Comparison of ENCODE assay signal across 34 mouse cellular contexts in genomic region chr13:44559178-44559565, GRCm38 (mm10).
"Had no signal": no experiment of that assay in that cellular context is flagged by ENCODE, and none has a peak within 500 bp of the region (broad histone marks: within the 10 kb centered on the region; RNA-seq: fewer than 3 reads in every experiment).

No protein-coding gene starts in this region.

- ATAC-seq: hindbrain, embryonic 16.5 days; hindbrain, postnatal 0 days; inflammation-experienced regulatory T-cells, adult 6 months; intestine, embryonic 15.5 days; intestine, embryonic 16.5 days; intestine, postnatal 0 days had no signal

- H3K36me3 ChIP-seq: heart, embryonic 12.5 days; heart, embryonic 13.5 days; heart, embryonic 15.5 days; hindbrain, embryonic 10.5 days; hindbrain, embryonic 12.5 days; hindbrain, embryonic 13.5 days; hindbrain, embryonic 15.5 days; intestine, embryonic 15.5 days; kidney, embryonic 15.5 days had no signal

- H3K27me3 ChIP-seq: heart, embryonic 12.5 days; heart, embryonic 13.5 days; heart, embryonic 15.5 days; hindbrain, embryonic 12.5 days; hindbrain, embryonic 13.5 days; hindbrain, embryonic 15.5 days; intestine, embryonic 15.5 days; kidney, embryonic 15.5 days had no signal

- H3K9ac ChIP-seq: heart, embryonic 12.5 days; heart, embryonic 13.5 days; heart, embryonic 15.5 days; hindbrain, embryonic 12.5 days; hindbrain, embryonic 13.5 days; hindbrain, embryonic 14.5 days; hindbrain, embryonic 15.5 days; intestine, embryonic 15.5 days; kidney, embryonic 15.5 days had no signal

- H3K27ac ChIP-seq: heart, embryonic 13.5 days; heart, embryonic 15.5 days; hindbrain, embryonic 10.5 days; hindbrain, embryonic 12.5 days; hindbrain, embryonic 13.5 days; hindbrain, embryonic 14.5 days; hindbrain, embryonic 15.5 days; hindbrain, postnatal 0 days; intestine, embryonic 15.5 days; kidney, embryonic 15.5 days; kidney, postnatal 0 days; layer of hippocampus, adult 2 months; left cerebral cortex, adult 2 months had no signal

- H3K4me3 ChIP-seq: heart, embryonic 12.5 days; heart, embryonic 13.5 days; heart, embryonic 15.5 days; hindbrain, embryonic 10.5 days; hindbrain, embryonic 12.5 days; hindbrain, embryonic 13.5 days; hindbrain, embryonic 15.5 days; intestine, embryonic 15.5 days; kidney, embryonic 15.5 days; layer of hippocampus, adult 2 months; left cerebral cortex, adult 2 months had no signal

- H3K4me2 ChIP-seq: heart, embryonic 11.5 days; heart, embryonic 12.5 days; heart, embryonic 13.5 days; heart, embryonic 15.5 days; hindbrain, embryonic 12.5 days; hindbrain, embryonic 13.5 days; hindbrain, embryonic 14.5 days; hindbrain, embryonic 15.5 days; intestine, embryonic 15.5 days; kidney, embryonic 15.5 days had no signal

- H3K4me1 ChIP-seq: heart, embryonic 13.5 days; heart, embryonic 15.5 days; hindbrain, embryonic 10.5 days; hindbrain, embryonic 12.5 days; hindbrain, embryonic 13.5 days; hindbrain, embryonic 15.5 days; intestine, embryonic 15.5 days had no signal

- H3K9me3 ChIP-seq: heart, embryonic 12.5 days; heart, embryonic 13.5 days; heart, embryonic 15.5 days; hindbrain, embryonic 10.5 days; hindbrain, embryonic 12.5 days; hindbrain, embryonic 13.5 days; hindbrain, embryonic 15.5 days; intestine, embryonic 15.5 days; kidney, embryonic 15.5 days had no signal

- DNase-seq: heart, postnatal 10 days; heart, postnatal 14 days; heart, postnatal 36 days; heart, postnatal 4 days; kidney, adult 11 months; kidney, adult 18-20 months; kidney, adult 2 months; kidney, adult 8-10 months; kidney, adult 9 months; kidney, postnatal 10 days; kidney, postnatal 14 days; kidney, postnatal 36 days; kidney, postnatal 4 days; layer of hippocampus, adult 9-11 months; layer of hippocampus, postnatal 36 days had no signal
